Mouse (Mus musculus): Measurements from ENCODE around the gene Cd33. TPM values are rescaled to one million over a fixed set of nuclear protein-coding genes. Genes with fewer than 3 reads are reported as not detected.

Gene Cd33
- polyA plus RNA-seq, 1 experiment from 2014 or later: 2.2 TPM

Other genes with a start within 250 kb of the Cd33 start
- gene Zfp715, start 231.1 kb downstream of the Cd33 start, polyA plus RNA-seq (2015; fragmentation: Nextera tagmentation; extraction: Ambion mirVana): 15.0 and 15.5 TPM in 2 replicates
- gene Siglecf, start 193.1 kb downstream of the Cd33 start, polyA plus RNA-seq (2015; fragmentation: Nextera tagmentation; extraction: Ambion mirVana): 0.31 and 0.35 TPM in 2 replicates
- 0.06 and 0.12 TPM in 2 replicates for gene Siglecg, start 136.2 kb downstream of the Cd33 start, polyA plus RNA-seq (2015; fragmentation: Nextera tagmentation; extraction: Ambion mirVana)
- not detected in 2 replicates for gene Lim2, start 116.8 kb downstream of the Cd33 start, polyA plus RNA-seq (2015; fragmentation: Nextera tagmentation; extraction: Ambion mirVana)
- 3.4 and 4.2 TPM in 2 replicates for gene Nkg7, start 107.4 kb downstream of the Cd33 start, polyA plus RNA-seq (2015; fragmentation: Nextera tagmentation; extraction: Ambion mirVana)
- gene Cldnd2, start 103.6 kb downstream of the Cd33 start, polyA plus RNA-seq (2015; fragmentation: Nextera tagmentation; extraction: Ambion mirVana): not detected in 2 replicates
- gene Etfb, start 100.3 kb downstream of the Cd33 start, polyA plus RNA-seq (2015; fragmentation: Nextera tagmentation; extraction: Ambion mirVana): 275 and 316 TPM in 2 replicates
- gene Gm45233, start 100.3 kb downstream of the Cd33 start, polyA plus RNA-seq (2015; fragmentation: Nextera tagmentation; extraction: Ambion mirVana): 0.37 and 0.99 TPM in 2 replicates
- gene Vsig10l, start 81.3 kb downstream of the Cd33 start, polyA plus RNA-seq (2015; fragmentation: Nextera tagmentation; extraction: Ambion mirVana): 18.1 and 21.7 TPM in 2 replicates
- gene Iglon5, start 54.4 kb downstream of the Cd33 start, polyA plus RNA-seq (2015; fragmentation: Nextera tagmentation; extraction: Ambion mirVana): 0.74 and 1.1 TPM in 2 replicates
- not detected in 2 replicates for gene 4931406B18Rik, start 38.5 kb downstream of the Cd33 start, polyA plus RNA-seq (2015; fragmentation: Nextera tagmentation; extraction: Ambion mirVana)
- gene Zfp658, start 17.8 kb upstream of the Cd33 start, polyA plus RNA-seq (2015; fragmentation: Nextera tagmentation; extraction: Ambion mirVana): 3.6 and 4.3 TPM in 2 replicates
- gene Zfp719, start 35.2 kb upstream of the Cd33 start, polyA plus RNA-seq (2015; fragmentation: Nextera tagmentation; extraction: Ambion mirVana): 14.2 and 14.5 TPM in 2 replicates
- 0.19 TPM in 1 of 2 replicates, not detected in the other for gene Zfp819, start 62.7 kb upstream of the Cd33 start, polyA plus RNA-seq (2015; fragmentation: Nextera tagmentation; extraction: Ambion mirVana)
- not detected in 2 replicates for gene Ceacam18, start 90.3 kb upstream of the Cd33 start, polyA plus RNA-seq (2015; fragmentation: Nextera tagmentation; extraction: Ambion mirVana)
- 1.2 TPM in 2 replicates for gene Siglece, start 115.7 kb upstream of the Cd33 start, polyA plus RNA-seq (2015; fragmentation: Nextera tagmentation; extraction: Ambion mirVana)
- gene Ctu1, start 127.6 kb upstream of the Cd33 start, polyA plus RNA-seq (2015; fragmentation: Nextera tagmentation; extraction: Ambion mirVana): 16.4 and 17.9 TPM in 2 replicates
- not detected in 2 replicates for gene Klk14, start 146.0 kb upstream of the Cd33 start, polyA plus RNA-seq (2015; fragmentation: Nextera tagmentation; extraction: Ambion mirVana)
- 12.5 and 16.1 TPM in 2 replicates for gene Klk13, start 168.1 kb upstream of the Cd33 start, polyA plus RNA-seq (2015; fragmentation: Nextera tagmentation; extraction: Ambion mirVana)
- 0.22 and 0.32 TPM in 2 replicates for gene Klk12, start 224.5 kb upstream of the Cd33 start, polyA plus RNA-seq (2015; fragmentation: Nextera tagmentation; extraction: Ambion mirVana)
- 20.2 and 22.0 TPM in 2 replicates for gene Klk11, start 230.2 kb upstream of the Cd33 start, polyA plus RNA-seq (2015; fragmentation: Nextera tagmentation; extraction: Ambion mirVana)
- 38.4 and 45.0 TPM in 2 replicates for gene Klk10, start 236.6 kb upstream of the Cd33 start, polyA plus RNA-seq (2015; fragmentation: Nextera tagmentation; extraction: Ambion mirVana)
- gene Klk9, start 247.5 kb upstream of the Cd33 start, polyA plus RNA-seq (2015; fragmentation: Nextera tagmentation; extraction: Ambion mirVana): 1.5 TPM in 2 replicates

Measured in limb, embryonic 15.5 days (tissue).